Mouse (Mus musculus) CD4-positive, CD25-positive, alpha-beta regulatory T cell, adult 4 months (primary cell): ENCODE results near the gene Dbn1. TPM values are rescaled to one million over a fixed set of nuclear protein-coding genes. Genes with fewer than 3 reads are reported as not detected.
A peak's percentile ranks its signal among the peaks of the same experiment; 100 is the strongest.
"Not testable (repeated sequence)": the region's sequence is repeated elsewhere in the genome, so short reads cannot be mapped to it uniquely, and the experiment has no call there.

Experiments used
- ATAC-seq: one replicate; pipeline ENCODE4 v1.8.0; 2017
- polyA plus RNA-seq, 2 experiments: library from polyadenylated mRNA; unstranded; fragments of 100-300 nt; shearing (Covaris generic); gene quantifications; one replicate each; pipeline ENCODE4 v1.2.1; 2017

Gene Dbn1
- polyA plus RNA-seq, 2 experiments from 2014 or later, result not detected

GRCm38 (mm10) chr13:55449679-55450441, 38.1 kb downstream of the Dbn1 start:
- ATAC-seq, result no peak

GRCm38 (mm10) chr13:55449205-55449604, 38.7 kb downstream of the Dbn1 start:
- no peak for ATAC-seq

DNA sequence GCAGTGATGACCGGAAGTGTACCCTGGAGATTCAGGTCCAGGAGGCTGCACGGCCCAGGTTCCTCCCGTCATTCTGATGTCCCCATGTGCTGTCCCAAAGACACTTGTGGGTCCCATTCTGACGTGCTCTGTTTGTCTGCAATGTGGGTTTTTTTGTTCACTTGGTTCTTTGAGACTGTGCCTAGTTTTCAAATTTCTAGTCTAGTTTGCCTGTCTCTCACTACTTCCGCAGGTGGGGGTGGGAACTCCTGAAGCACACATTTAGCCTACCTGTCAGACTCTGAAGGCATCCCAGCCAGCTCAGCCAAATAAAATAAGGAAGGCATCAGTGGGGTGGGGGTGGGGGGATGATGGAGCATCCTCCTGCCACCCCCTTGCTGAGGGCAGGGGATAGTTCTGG, 39.8 kb downstream of the Dbn1 start:
- ATAC-seq, result no peak

- ATAC-seq, result no peak
Observed at GRCm38 (mm10) chr13:55447543-55447943, 40.4 kb downstream of the Dbn1 start.

GRCm38 (mm10) chr13:55446483-55447105, 41.3 kb downstream of the Dbn1 start:
- no peak for ATAC-seq

DNA sequence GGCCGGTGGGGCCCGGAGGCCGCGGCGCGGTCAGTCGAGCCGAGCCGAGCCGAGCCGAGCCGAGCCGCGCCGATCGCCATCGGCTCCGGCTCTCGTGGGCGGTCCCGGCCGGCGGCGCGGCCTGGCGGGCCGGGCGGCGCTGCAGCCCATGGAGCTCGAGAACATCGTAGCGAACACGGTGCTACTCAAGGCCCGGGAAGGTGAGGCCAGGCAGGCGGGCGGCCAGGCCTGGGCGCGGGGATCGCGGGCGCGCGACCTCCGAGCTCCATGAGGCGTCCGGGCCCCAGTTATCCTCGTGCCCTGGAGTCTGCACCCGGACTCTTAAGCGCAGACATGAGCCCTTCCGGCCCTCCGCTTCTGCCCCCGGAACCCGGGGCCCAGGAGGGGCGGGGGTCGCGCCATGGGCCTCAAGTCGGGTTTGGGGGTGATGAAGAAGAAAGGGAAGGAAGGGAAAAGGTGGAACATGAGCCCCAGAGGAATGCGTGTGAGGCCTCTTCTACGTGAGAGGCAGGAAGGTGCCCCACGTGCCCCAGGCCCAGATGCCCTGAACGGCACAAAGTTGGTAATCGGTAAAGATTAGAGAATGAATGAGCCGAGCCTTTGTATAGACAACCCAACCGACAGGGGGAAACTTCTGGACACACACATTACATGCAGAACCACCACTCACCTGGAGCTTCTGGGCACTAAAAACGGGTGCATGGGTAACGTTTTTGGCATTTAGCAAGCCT, 42.4 kb downstream of the Dbn1 start:
- no peak for ATAC-seq

DNA sequence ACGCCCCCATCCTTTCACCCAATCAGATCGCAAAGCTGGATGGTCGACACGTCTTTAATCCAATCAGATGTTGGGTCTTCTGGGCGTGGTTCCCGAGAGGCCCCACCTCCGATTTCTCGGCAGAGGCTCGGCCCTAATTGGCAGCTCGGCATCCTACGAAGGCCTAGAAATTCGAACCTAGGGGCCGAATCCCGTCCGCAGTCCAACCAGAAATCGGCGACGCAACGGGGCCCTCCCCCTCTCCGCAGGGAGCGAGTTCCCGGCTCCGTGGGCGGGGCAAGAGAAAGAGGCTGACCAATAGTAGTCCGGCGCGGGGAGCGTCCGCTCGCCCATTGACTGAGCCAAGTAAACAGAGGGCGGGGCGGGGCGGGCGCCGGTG, 43.0 kb downstream of the Dbn1 start, which contains the start of gene Grk6:
TSS of gene Grk6 (plus strand) at position 136 of the 379 bp plus-strand sequence.
- ATAC-seq, result peak; percentile 82

DNA sequence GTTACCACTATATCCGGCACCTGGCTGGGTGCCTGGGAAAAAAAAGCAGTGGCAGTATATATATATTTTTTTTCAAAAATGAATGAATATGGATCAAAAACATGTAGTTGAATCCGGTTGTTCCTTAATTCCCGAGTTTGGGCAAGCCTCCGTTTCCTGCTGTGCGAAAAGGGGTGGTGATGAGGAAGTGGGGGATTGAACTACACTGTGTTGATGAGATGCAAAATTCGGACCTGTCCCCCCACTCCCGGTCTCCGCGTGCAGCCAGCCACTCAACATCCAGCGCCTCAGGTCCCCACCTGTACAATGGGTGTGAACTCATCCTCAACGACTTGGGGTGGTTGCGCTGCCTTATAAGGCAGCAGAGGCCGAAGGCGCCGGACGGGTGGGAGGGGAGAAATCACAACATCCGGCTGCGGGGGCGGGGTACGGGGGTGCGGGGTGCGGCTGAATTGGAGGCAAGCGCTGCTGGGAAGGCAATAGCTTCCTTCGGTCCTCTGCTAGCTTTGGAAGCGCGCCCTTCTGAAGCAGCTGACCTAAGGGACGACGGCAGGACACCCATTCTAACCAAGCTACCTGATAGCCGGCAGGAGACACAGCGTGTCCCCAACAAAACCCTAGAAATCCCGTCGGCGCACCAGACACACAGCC, 43.5 kb downstream of the Dbn1 start:
- ATAC-seq, result peak; percentile 37

DNA sequence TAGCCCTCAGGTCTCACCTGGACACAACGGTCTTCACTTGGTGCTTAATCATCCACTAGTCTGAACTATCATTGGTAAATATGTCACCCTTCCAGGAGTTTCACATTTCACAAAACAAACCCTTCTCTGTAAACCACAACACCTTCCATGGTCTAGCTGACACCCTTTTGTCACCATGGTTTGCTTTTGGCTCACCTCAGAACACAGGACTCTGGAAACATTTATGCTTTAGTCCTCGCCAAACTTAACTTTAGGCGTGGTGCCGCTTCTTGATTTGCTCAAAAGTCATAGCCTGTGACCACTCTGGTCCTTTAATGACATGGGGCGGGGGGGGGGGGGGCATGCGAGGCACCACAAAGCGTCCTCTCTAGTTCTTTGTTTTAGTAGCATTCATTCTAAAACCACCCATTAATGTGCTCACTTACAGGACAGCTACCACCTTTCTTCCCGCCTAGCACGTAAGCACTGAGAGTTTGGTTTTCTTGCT, 44.1 kb downstream of the Dbn1 start:
- ATAC-seq, result peak; percentile 40

- not testable (repeated sequence) for ATAC-seq
Observed at GRCm38 (mm10) chr13:55437111-55437629, 50.7 kb downstream of the Dbn1 start.

DNA sequence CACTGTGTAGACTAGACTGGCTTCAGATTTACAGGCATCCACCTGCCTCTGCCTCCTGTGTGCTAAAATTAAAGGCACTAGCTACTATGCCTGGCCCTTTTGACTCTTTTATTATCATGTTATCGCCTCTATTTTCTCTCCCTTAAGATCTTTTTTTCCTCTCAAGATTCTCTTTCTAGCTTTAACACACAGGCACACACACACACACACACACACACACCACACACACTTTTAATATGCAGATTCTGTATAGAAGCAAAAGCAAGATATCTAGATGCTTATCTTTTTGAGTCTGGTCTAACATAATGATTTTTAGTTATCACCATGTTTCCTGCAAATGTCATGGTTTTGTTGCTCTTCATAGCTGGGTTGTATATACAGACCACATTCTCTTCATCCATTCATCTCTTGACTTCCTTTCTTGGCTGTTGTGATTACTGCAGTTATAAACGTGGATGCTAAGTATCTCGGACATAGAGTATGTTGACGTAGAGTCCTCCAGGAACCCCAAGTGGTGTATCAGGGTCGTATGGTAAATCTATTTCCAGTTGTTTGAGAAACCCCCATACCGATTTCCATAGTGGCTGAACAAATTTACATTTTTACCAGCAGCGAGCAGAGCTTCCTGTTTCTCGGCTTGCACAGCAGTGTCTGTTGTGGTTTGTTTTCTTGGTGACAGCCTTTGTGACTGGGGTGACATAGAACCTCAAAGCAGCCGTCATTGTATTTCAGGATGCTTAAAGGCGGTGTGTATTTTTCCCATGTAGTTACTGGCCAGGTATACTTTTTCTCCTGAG, 55.8 kb downstream of the Dbn1 start:
- ATAC-seq, result peak; percentile 95

DNA sequence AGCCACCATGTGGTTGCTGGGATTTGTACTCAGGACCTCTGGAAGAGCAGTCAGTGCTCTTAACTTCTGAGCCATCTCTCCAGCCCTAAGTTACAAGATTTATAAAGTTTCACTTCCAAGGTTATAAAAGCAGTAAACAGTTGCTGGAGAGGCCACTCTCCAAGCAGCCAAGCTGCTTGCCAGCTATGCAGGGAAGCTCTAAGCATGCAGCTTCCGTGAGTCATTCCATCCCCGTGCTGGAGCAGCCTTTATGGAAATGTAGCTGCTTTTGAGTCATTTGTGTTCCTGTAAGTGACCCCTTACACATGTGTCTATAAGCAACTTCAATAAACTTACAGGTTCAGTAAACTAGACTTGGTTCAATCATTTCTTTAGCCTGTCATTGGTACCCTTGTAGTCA, 57.3 kb downstream of the Dbn1 start:
- no peak for ATAC-seq

- no peak for ATAC-seq
Observed at GRCm38 (mm10) chr13:55429226-55429888, 58.6 kb downstream of the Dbn1 start.

- no peak for ATAC-seq
Observed at GRCm38 (mm10) chr13:55426613-55427012, 61.3 kb downstream of the Dbn1 start, which contains the start of gene F12. F12 (minus strand) TSS chr13:55426793.

Other genes starting within 250 kb of the Dbn1 start
- gene Prelid1, start 167.6 kb downstream of the Dbn1 start, polyA plus RNA-seq, result 100 to 1,000 TPM; 207 to 213 TPM
- 10 to 100 TPM in 1 of 2 experiments, 1 to 10 TPM in 1; 7.1 to 14.0 TPM for gene Rab24, start 166.2 kb downstream of the Dbn1 start, polyA plus RNA-seq
- gene Mxd3, start 158.3 kb downstream of the Dbn1 start, polyA plus RNA-seq, result 1 to 10 TPM; 3.4 to 6.1 TPM
- 10 to 100 TPM; 59.0 to 66.4 TPM for gene Lman2, start 125.3 kb downstream of the Dbn1 start, polyA plus RNA-seq
- gene Rgs14, start 118.4 kb downstream of the Dbn1 start, polyA plus RNA-seq, result 10 to 100 TPM; 71.0 to 88.5 TPM
- gene Slc34a1, start 89.9 kb downstream of the Dbn1 start, polyA plus RNA-seq, result not detected
- not detected for gene Pfn3, start 72.9 kb downstream of the Dbn1 start, polyA plus RNA-seq
- not detected for gene F12, start 61.3 kb downstream of the Dbn1 start, polyA plus RNA-seq
- gene Grk6, start 43.0 kb downstream of the Dbn1 start, polyA plus RNA-seq, result 10 to 100 TPM; 26.4 to 36.7 TPM
- not detected for gene Prr7, start 23.8 kb downstream of the Dbn1 start, polyA plus RNA-seq
- 10 to 100 TPM in 1 of 2 experiments, 1 to 10 TPM in 1; 6.3 to 14.6 TPM for gene Pdlim7, start 25.6 kb upstream of the Dbn1 start, polyA plus RNA-seq
- gene Dok3, start 41.2 kb upstream of the Dbn1 start, polyA plus RNA-seq, result 1 to 10 TPM in 1 of 2 experiments, under 1 TPM in 1; 0.35 to 1.0 TPM
- 10 to 100 TPM; 55.8 to 74.2 TPM for gene Ddx41, start 48.5 kb upstream of the Dbn1 start, polyA plus RNA-seq
- gene Fam193b, start 83.0 kb upstream of the Dbn1 start, polyA plus RNA-seq, result 10 to 100 TPM; 36.3 to 40.2 TPM
- gene Tmed9, start 85.6 kb upstream of the Dbn1 start, polyA plus RNA-seq, result 100 to 1,000 TPM; 206 to 437 TPM
- gene B4galt7, start 111.8 kb upstream of the Dbn1 start, polyA plus RNA-seq, result 10 to 100 TPM; 20.5 to 42.3 TPM
- 10 to 100 TPM; 41.7 to 46.1 TPM for gene Caml, start 134.9 kb upstream of the Dbn1 start, polyA plus RNA-seq
- gene Ddx46, start 146.9 kb upstream of the Dbn1 start, polyA plus RNA-seq, result 10 to 100 TPM; 58.1 to 64.6 TPM
- 10 to 100 TPM; 12.8 to 14.2 TPM for gene B230219D22Rik, start 205.0 kb upstream of the Dbn1 start, polyA plus RNA-seq
- 10 to 100 TPM; 26.6 to 27.0 TPM for gene Txndc15, start 226.5 kb upstream of the Dbn1 start, polyA plus RNA-seq
- 1 to 10 TPM; 5.0 to 7.0 TPM for gene Pcbd2, start 239.3 kb upstream of the Dbn1 start, polyA plus RNA-seq